Mouse (Mus musculus): Measurements from ENCODE around the gene Nr3c2. TPM values are rescaled to one million over a fixed set of nuclear protein-coding genes. Genes with fewer than 3 reads are reported as not detected.
A peak's percentile ranks its signal among the peaks of the same experiment; 100 is the strongest.

Gene Nr3c2
- polyA plus RNA-seq, 1 experiment from 2014 or later: 2.5 TPM

DNA sequence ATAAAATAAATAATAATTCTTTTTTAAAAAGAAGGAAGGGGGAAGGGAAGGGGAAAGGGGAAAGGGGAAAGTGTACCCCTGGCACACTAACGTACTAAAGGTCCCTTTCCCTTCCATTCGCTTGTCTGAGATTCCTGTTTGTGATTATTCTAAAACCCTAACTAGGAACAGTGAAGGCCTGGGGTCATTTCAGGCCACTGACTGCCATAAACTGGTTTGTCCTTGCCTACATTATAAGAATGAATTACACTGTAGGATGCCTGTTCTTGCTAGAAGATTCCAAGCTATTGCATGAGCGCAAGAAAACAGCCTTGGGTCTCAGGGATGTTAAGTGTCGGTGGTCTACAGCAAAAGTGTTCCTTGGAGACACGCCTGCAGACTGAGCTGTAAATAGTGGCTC lies 355.2 kb downstream of the Nr3c2 start:
- H3K9me3 ChIP-seq (ENCODE audit: control insufficient read depth, low read length): no peaks in the 10 kb centered on the region
- no peak overlapping the region for H3K9ac ChIP-seq (ENCODE audit: low read length)
- TF ChIP-seq EP300 (optimal IDR thresholded peaks at IDR 0.05) (no peak), CTCF (IDR thresholded peaks at IDR 0.05; ENCODE audit: low read depth) (no peak)
- peaks cover 14% of the 10 kb centered on the region; the same call in 1 of the 2 replicates for H3K36me3 ChIP-seq (ENCODE audit: control insufficient read depth, insufficient read depth, low read length)
- H3K4me1 ChIP-seq (replicated peaks; ENCODE audit: control insufficient read depth, insufficient read depth): no peaks in the 10 kb centered on the region
- no peak overlapping the region for H3K27ac ChIP-seq (replicated peaks)
- no peak overlapping the region for H3K4me2 ChIP-seq (replicated peaks; ENCODE audit: low read depth)
- ATAC-seq (ENCODE audit: low FRiP score, low TSS enrichment) (no peak), DNase-seq (ENCODE audit: low spot score) (no peak)
- WGBS: 81% methylated on average over 5 of the region's 5 CpGs
- no peaks in the 10 kb centered on the region for H3K27me3 ChIP-seq (ENCODE audit: control insufficient read depth, insufficient read depth, low read length)
- no peak overlapping the region for H3K4me3 ChIP-seq (ENCODE audit: low read depth, low read length)

GRCm38 (mm10) chr8:77256450-77257084 lies 357.3 kb downstream of the Nr3c2 start:
- Histone ChIP-seq H3K9me3 (ENCODE audit: control insufficient read depth, low read length) (no peaks in the 10 kb centered on the region), H3K27ac (replicated peaks) (no peak overlapping the region), H3K4me2 (replicated peaks; ENCODE audit: low read depth) (no peak overlapping the region), H3K27me3 (ENCODE audit: control insufficient read depth, insufficient read depth, low read length) (no peaks in the 10 kb centered on the region), H3K36me3 (ENCODE audit: control insufficient read depth, insufficient read depth, low read length) (peaks cover 17% of the 10 kb centered on the region; the same call in 1 of the 2 replicates), H3K4me3 (ENCODE audit: low read depth, low read length) (no peak overlapping the region), H3K4me1 (replicated peaks; ENCODE audit: control insufficient read depth, insufficient read depth) (no peaks in the 10 kb centered on the region), H3K9ac (ENCODE audit: low read length) (no peak overlapping the region)
- no peak for DNase-seq (ENCODE audit: low spot score)
- TF ChIP-seq EP300 (optimal IDR thresholded peaks at IDR 0.05): no peak
- TF ChIP-seq CTCF (IDR thresholded peaks at IDR 0.05; ENCODE audit: low read depth): no peak
- WGBS: 93% methylated on average over 5 of the region's 5 CpGs
- ATAC-seq (ENCODE audit: low FRiP score, low TSS enrichment): no peak

DNA sequence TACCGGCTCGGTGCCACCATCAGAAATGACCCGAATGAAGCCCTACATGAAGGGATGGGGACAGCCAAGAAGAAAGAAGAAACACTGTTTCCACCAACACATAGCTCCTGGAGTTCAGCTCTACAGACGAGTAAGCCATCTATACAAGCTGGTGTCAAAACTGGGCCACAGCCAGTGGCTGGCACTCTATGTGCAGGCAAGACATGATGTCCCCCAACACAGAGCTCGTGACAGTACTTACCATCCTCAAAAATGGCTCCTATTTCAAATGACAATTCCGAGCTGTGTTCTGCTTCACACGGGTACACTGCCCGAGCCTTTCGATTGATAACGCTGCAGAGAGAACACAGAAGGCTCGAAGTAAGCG lies 357.8 kb downstream of the Nr3c2 start:
- no peak for DNase-seq (ENCODE audit: low spot score)
- Histone ChIP-seq H3K27me3 (ENCODE audit: control insufficient read depth, insufficient read depth, low read length) (no peaks in the 10 kb centered on the region), H3K36me3 (ENCODE audit: control insufficient read depth, insufficient read depth, low read length) (peaks cover 17% of the 10 kb centered on the region; the same call in 1 of the 2 replicates), H3K9me3 (ENCODE audit: control insufficient read depth, low read length) (no peaks in the 10 kb centered on the region), H3K4me2 (replicated peaks; ENCODE audit: low read depth) (no peak overlapping the region), H3K27ac (replicated peaks) (no peak overlapping the region), H3K4me3 (ENCODE audit: low read depth, low read length) (no peak overlapping the region), H3K9ac (ENCODE audit: low read length) (no peak overlapping the region), H3K4me1 (replicated peaks; ENCODE audit: control insufficient read depth, insufficient read depth) (no peaks in the 10 kb centered on the region)
- 92% methylated on average over 12 of the region's 12 CpGs for WGBS
- no peak for ATAC-seq (ENCODE audit: low FRiP score, low TSS enrichment)
- TF ChIP-seq CTCF (IDR thresholded peaks at IDR 0.05; ENCODE audit: low read depth) (no peak), EP300 (optimal IDR thresholded peaks at IDR 0.05) (no peak)

DNA sequence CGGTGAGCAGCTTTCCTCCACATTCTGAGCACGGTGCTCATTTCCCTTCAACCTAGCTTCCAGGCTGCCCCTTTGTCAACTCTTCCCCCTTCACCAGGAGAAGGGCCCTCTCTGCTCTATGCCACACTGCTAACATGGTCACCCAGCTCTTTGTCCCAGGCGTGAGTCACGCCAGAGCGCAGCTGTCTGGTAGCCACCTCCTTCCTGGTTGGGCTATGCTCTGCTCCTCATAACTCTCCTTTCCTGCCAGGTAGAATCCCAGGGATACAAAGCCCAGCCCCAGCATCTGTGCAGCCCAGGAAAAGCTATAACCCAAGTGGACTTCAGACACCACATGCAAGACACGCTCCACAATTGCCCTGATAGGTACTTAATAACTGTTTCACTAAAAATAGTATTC lies 362.0 kb downstream of the Nr3c2 start:
- Histone ChIP-seq H3K27ac (replicated peaks) (no peak overlapping the region), H3K9ac (ENCODE audit: low read length) (no peak overlapping the region), H3K36me3 (ENCODE audit: control insufficient read depth, insufficient read depth, low read length) (peaks cover 20% of the 10 kb centered on the region; the same call in 1 of the 2 replicates), H3K27me3 (ENCODE audit: control insufficient read depth, insufficient read depth, low read length) (no peaks in the 10 kb centered on the region), H3K4me3 (ENCODE audit: low read depth, low read length) (no peak overlapping the region), H3K4me1 (replicated peaks; ENCODE audit: control insufficient read depth, insufficient read depth) (no peaks in the 10 kb centered on the region), H3K4me2 (replicated peaks; ENCODE audit: low read depth) (no peak overlapping the region), H3K9me3 (ENCODE audit: control insufficient read depth, low read length) (no peaks in the 10 kb centered on the region)
- no peak for TF ChIP-seq EP300 (optimal IDR thresholded peaks at IDR 0.05)
- no peak for TF ChIP-seq CTCF (IDR thresholded peaks at IDR 0.05; ENCODE audit: low read depth)
- DNase-seq (ENCODE audit: low spot score) (peak; percentile 28), ATAC-seq (ENCODE audit: low FRiP score, low TSS enrichment) (peak; percentile 88)
- 78% methylated on average over 6 of the region's 6 CpGs for WGBS

DNA sequence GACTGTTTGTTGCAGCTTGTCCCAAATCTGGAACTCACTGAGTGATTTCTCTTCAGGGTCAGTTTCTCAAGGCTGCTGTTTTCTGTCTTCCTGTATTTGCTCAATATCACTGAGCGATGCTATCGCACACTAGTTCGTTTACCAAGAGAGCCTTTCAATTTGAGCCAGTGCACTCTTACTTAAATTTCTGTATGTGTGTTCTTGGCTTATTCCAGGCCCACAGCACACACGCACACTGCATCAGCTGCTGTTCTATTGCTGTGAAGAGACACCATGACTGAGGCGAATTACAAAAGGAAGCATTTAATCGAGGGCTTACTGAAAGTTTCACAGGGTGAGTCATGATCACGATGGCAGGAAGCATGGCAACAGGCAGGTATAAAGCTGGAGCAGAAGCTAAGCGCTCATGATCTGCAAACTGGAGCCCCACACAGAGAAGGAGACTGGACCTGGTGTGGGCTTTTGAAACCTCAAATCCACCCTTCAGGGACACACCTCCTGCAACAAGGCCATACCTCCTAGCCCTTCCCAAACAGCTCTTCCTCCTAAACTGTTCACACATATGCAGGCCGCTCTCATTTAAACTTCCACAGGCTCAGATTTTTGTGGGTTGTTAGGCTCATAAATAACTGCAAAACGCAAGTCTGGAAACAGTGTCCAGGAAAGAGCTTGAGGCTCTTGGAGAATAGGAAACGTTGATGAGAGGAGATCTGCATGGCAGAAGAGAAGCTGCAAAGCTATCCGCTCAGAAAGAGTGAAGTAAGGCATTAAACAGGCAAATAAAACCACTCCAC lies 363.2 kb downstream of the Nr3c2 start:
- no peak overlapping the region for H3K9ac ChIP-seq (ENCODE audit: low read length)
- WGBS: 53% methylated on average over 12 of the region's 12 CpGs
- no peak overlapping the region for H3K4me2 ChIP-seq (replicated peaks; ENCODE audit: low read depth)
- no peak overlapping the region for H3K27ac ChIP-seq (replicated peaks)
- H3K36me3 ChIP-seq (ENCODE audit: control insufficient read depth, insufficient read depth, low read length): peaks cover 20% of the 10 kb centered on the region; the same call in 1 of the 2 replicates
- ATAC-seq (ENCODE audit: low FRiP score, low TSS enrichment): peak; percentile 22; the same call in 1 of the 2 replicates
- H3K27me3 ChIP-seq (ENCODE audit: control insufficient read depth, insufficient read depth, low read length): no peaks in the 10 kb centered on the region
- H3K4me1 ChIP-seq (replicated peaks; ENCODE audit: control insufficient read depth, insufficient read depth): no peaks in the 10 kb centered on the region
- no peaks in the 10 kb centered on the region for H3K9me3 ChIP-seq (ENCODE audit: control insufficient read depth, low read length)
- TF ChIP-seq CTCF (IDR thresholded peaks at IDR 0.05; ENCODE audit: low read depth) (no peak), EP300 (optimal IDR thresholded peaks at IDR 0.05) (no peak)
- no peak for DNase-seq (ENCODE audit: low spot score)
- no peak overlapping the region for H3K4me3 ChIP-seq (ENCODE audit: low read depth, low read length)

- H3K27ac ChIP-seq (replicated peaks): no peak overlapping the region
Observed at GRCm38 (mm10) chr8:77267941-77268405, 368.7 kb downstream of the Nr3c2 start.

More at GRCm38 (mm10) chr8:77267941-77268405, 368.7 kb downstream of the Nr3c2 start:
- no peak overlapping the region for H3K4me3 ChIP-seq (ENCODE audit: low read depth, low read length)
- H3K27me3 ChIP-seq (ENCODE audit: control insufficient read depth, insufficient read depth, low read length): no peaks in the 10 kb centered on the region
- H3K4me2 ChIP-seq (replicated peaks; ENCODE audit: low read depth): no peak overlapping the region
- peaks cover 14% of the 10 kb centered on the region for H3K36me3 ChIP-seq (ENCODE audit: control insufficient read depth, insufficient read depth, low read length)
- DNase-seq (ENCODE audit: low spot score): peak; percentile 34
- no peaks in the 10 kb centered on the region for H3K4me1 ChIP-seq (replicated peaks; ENCODE audit: control insufficient read depth, insufficient read depth)
- ATAC-seq (ENCODE audit: low FRiP score, low TSS enrichment): 0 out of 2 replicates have a peak, but pooled peaks have one; percentile 26
- TF ChIP-seq CTCF (IDR thresholded peaks at IDR 0.05; ENCODE audit: low read depth): no peak
- no peak for TF ChIP-seq EP300 (optimal IDR thresholded peaks at IDR 0.05)
- no peak overlapping the region for H3K9ac ChIP-seq (ENCODE audit: low read length)
- WGBS: 17% methylated on average over 1 of the region's 1 CpGs
- H3K9me3 ChIP-seq (ENCODE audit: control insufficient read depth, low read length): no peaks in the 10 kb centered on the region
